Mouse (Mus musculus) hindbrain, embryonic 16.5 days (tissue): ENCODE data around the gene Lancl1. TPM values are rescaled to one million over a fixed set of nuclear protein-coding genes. Genes with fewer than 3 reads are reported as not detected.

Experiments
- ATAC-seq: fragments of 200-750 bp; cut with Nextera tagmentation; 2 replicates; pipeline ENCODE4 v1.8.0; 2017; ENCODE audit warnings: moderate TSS enrichment, moderate library complexity
- H3K27ac ChIP-seq: fragments of 300-500 bp; sonication (generic); 2 replicates; pipeline ENCODE4 v1.5.1; 2014; ENCODE audit warnings: low read depth, mild to moderate bottlenecking, control low read depth, low read length, moderate library complexity
- H3K27me3 ChIP-seq: fragments of 300-500 bp; sonication (generic); replicated peaks from 2 replicates; pipeline ENCODE4 v1.6.1; 2014; ENCODE audit warnings: low read length; ENCODE audit not compliant: control insufficient read depth, insufficient read depth
- H3K36me3 ChIP-seq: fragments of 300-500 bp; sonication (generic); 2 replicates; pipeline ENCODE4 v1.6.1; 2014; ENCODE audit warnings: mild to moderate bottlenecking, low read length, moderate library complexity, mixed read lengths; ENCODE audit not compliant: control insufficient read depth, insufficient read depth
- H3K4me1 ChIP-seq: fragments of 300-500 bp; sonication (generic); 2 replicates; pipeline ENCODE4 v1.6.1; 2014; ENCODE audit warnings: low read depth, low read length; ENCODE audit not compliant: control insufficient read depth, insufficient read depth
- H3K4me2 ChIP-seq: fragments of 300-500 bp; sonication (generic); 2 replicates; pipeline ENCODE4 v1.6.1; 2014; ENCODE audit warnings: mild to moderate bottlenecking, low read length, control low read depth, moderate library complexity
- H3K4me3 ChIP-seq: fragments of 300-500 bp; sonication (generic); 2 replicates; pipeline ENCODE4 v1.5.1; 2014; ENCODE audit warnings: mild to moderate bottlenecking, low read length, control low read depth, moderate library complexity
- H3K9ac ChIP-seq: fragments of 300-500 bp; sonication (generic); 2 replicates; pipeline ENCODE4 v1.6.1; 2014; ENCODE audit warnings: low read depth, mild to moderate bottlenecking, control low read depth, low read length, moderate library complexity
- H3K9me3 ChIP-seq: fragments of 300-500 bp; sonication (generic); 2 replicates; pipeline ENCODE4 v1.6.1; 2014; ENCODE audit warnings: mild to moderate bottlenecking, low read length, moderate library complexity; ENCODE audit not compliant: control insufficient read depth
- WGBS: fragments of 180-500 bp; shearing (Covaris S2); extraction: QIAGEN DNeasy Blood & Tissue Kit; methylation state at CpG from one replicate; pipeline ENCODE4 v1.1.7; 2014; 5-methylcytosine and 5-hydroxymethylcytosine counted together
- polyA plus RNA-seq: library from polyadenylated mRNA; unstranded; fragments of >200 nt; fragmentation: Nextera tagmentation; extraction: Ambion mirVana; gene quantifications from 2 replicates; pipeline ENCODE4 v1.2.1, GENCODE M21; 2015

The Lancl1 gene
- polyA plus RNA-seq, 1 experiment from 2014 or later = 191 TPM

- 97% methylated on average over 2 of the region's 2 CpGs for WGBS
- no peaks in the 10 kb centered on the region for H3K9me3 ChIP-seq
- no peaks in the 10 kb centered on the region for H3K4me1 ChIP-seq
- H3K36me3 ChIP-seq = peaks cover 16% of the 10 kb centered on the region
- no peak overlapping the region for H3K27ac ChIP-seq
- H3K9ac ChIP-seq = no peak overlapping the region
- no peak overlapping the region for H3K4me2 ChIP-seq
- H3K27me3 ChIP-seq = no peaks in the 10 kb centered on the region
- no peak for ATAC-seq
- H3K4me3 ChIP-seq = no peak overlapping the region
Measured at GRCm38 (mm10) chr1:67022767-67023166, 15.9 kb downstream of the Lancl1 start.

- H3K9me3 ChIP-seq = no peaks in the 10 kb centered on the region
Measured at GRCm38 (mm10) chr1:67022051-67022450, 16.6 kb downstream of the Lancl1 start.

GRCm38 (mm10) chr1:67020637-67021161, 18.0 kb downstream of the Lancl1 start:
- ATAC-seq = no peak
- Histone ChIP-seq H3K27me3 (no peaks in the 10 kb centered on the region), H3K4me3 (no peak overlapping the region), H3K4me1 (no peaks in the 10 kb centered on the region), H3K9me3 (no peaks in the 10 kb centered on the region), H3K4me2 (no peak overlapping the region), H3K9ac (no peak overlapping the region), H3K27ac (no peak overlapping the region), H3K36me3 (peaks cover 12% of the 10 kb centered on the region)
- 72% methylated on average over 13 of the region's 13 CpGs for WGBS

More at GRCm38 (mm10) chr1:67022051-67022450, 16.6 kb downstream of the Lancl1 start:
- H3K36me3 ChIP-seq = peaks cover 12% of the 10 kb centered on the region
- ATAC-seq = no peak
- no peaks in the 10 kb centered on the region for H3K27me3 ChIP-seq
- H3K4me1 ChIP-seq = no peaks in the 10 kb centered on the region
- H3K27ac ChIP-seq = no peak overlapping the region
- H3K4me3 ChIP-seq = no peak overlapping the region
- WGBS = 87% methylated on average over 10 of the region's 10 CpGs
- no peak overlapping the region for H3K9ac ChIP-seq
- no peak overlapping the region for H3K4me2 ChIP-seq

- no peaks in the 10 kb centered on the region for H3K27me3 ChIP-seq
- WGBS = 90% methylated on average over 13 of the region's 13 CpGs
- no peak for ATAC-seq
- H3K9ac ChIP-seq = no peak overlapping the region
- no peaks in the 10 kb centered on the region for H3K9me3 ChIP-seq
- H3K36me3 ChIP-seq = peaks cover 8% of the 10 kb centered on the region
- no peak overlapping the region for H3K4me3 ChIP-seq
- H3K4me2 ChIP-seq = no peak overlapping the region
- H3K27ac ChIP-seq = no peak overlapping the region
- no peaks in the 10 kb centered on the region for H3K4me1 ChIP-seq
Measured at GRCm38 (mm10) chr1:67017101-67017870, 21.4 kb downstream of the Lancl1 start.

GRCm38 (mm10) chr1:67014205-67014604, 24.5 kb downstream of the Lancl1 start:
- H3K36me3 ChIP-seq = peaks cover 2% of the 10 kb centered on the region; the same call in 1 of the 2 replicates
- no peak for ATAC-seq
- H3K4me3 ChIP-seq = no peak overlapping the region
- no peak overlapping the region for H3K9ac ChIP-seq
- 67% methylated on average over 2 of the region's 2 CpGs for WGBS
- H3K27me3 ChIP-seq = no peaks in the 10 kb centered on the region
- no peaks in the 10 kb centered on the region for H3K9me3 ChIP-seq
- no peak overlapping the region for H3K4me2 ChIP-seq
- no peak overlapping the region for H3K27ac ChIP-seq
- no peaks in the 10 kb centered on the region for H3K4me1 ChIP-seq

- peaks cover 17% of the 10 kb centered on the region for H3K36me3 ChIP-seq
- no peak overlapping the region for H3K27ac ChIP-seq
- no peak overlapping the region for H3K4me3 ChIP-seq
- H3K9ac ChIP-seq = no peak overlapping the region
- 94% methylated on average over 3 of the region's 3 CpGs for WGBS
- no peak for ATAC-seq
- H3K27me3 ChIP-seq = no peaks in the 10 kb centered on the region
- no peaks in the 10 kb centered on the region for H3K9me3 ChIP-seq
- H3K4me2 ChIP-seq = no peak overlapping the region
- no peaks in the 10 kb centered on the region for H3K4me1 ChIP-seq
Measured at GRCm38 (mm10) chr1:67010520-67010919, 28.2 kb downstream of the Lancl1 start.

GRCm38 (mm10) chr1:67003699-67004098, 35.0 kb downstream of the Lancl1 start:
- Histone ChIP-seq H3K36me3 (peaks cover 38% of the 10 kb centered on the region), H3K4me3 (no peak overlapping the region), H3K9me3 (no peaks in the 10 kb centered on the region), H3K4me1 (no peaks in the 10 kb centered on the region), H3K27ac (no peak overlapping the region), H3K4me2 (no peak overlapping the region), H3K9ac (no peak overlapping the region), H3K27me3 (no peaks in the 10 kb centered on the region)
- 55% methylated on average over 3 of the region's 3 CpGs for WGBS
- peak; percentile 65 for ATAC-seq

GRCm38 (mm10) chr1:67002226-67002625, 36.4 kb downstream of the Lancl1 start:
- Histone ChIP-seq H3K9me3 (no peaks in the 10 kb centered on the region), H3K27ac (no peak overlapping the region), H3K27me3 (no peaks in the 10 kb centered on the region), H3K36me3 (peaks cover 31% of the 10 kb centered on the region), H3K4me2 (no peak overlapping the region), H3K4me3 (no peak overlapping the region), H3K4me1 (no peaks in the 10 kb centered on the region), H3K9ac (no peak overlapping the region)
- WGBS = 73% methylated on average over 6 of the region's 6 CpGs
- no peak for ATAC-seq

GRCm38 (mm10) chr1:67001367-67001766, 37.3 kb downstream of the Lancl1 start:
- Histone ChIP-seq H3K9me3 (no peaks in the 10 kb centered on the region), H3K4me2 (no peak overlapping the region), H3K4me3 (no peak overlapping the region), H3K27ac (no peak overlapping the region), H3K4me1 (no peaks in the 10 kb centered on the region), H3K36me3 (peaks cover 28% of the 10 kb centered on the region), H3K9ac (no peak overlapping the region), H3K27me3 (no peaks in the 10 kb centered on the region)
- ATAC-seq = no peak
- WGBS = 79% methylated on average over 1 of the region's 1 CpGs
